Mouse (Mus musculus): ENCODE results near the gene Ppp1r1b. TPM values are rescaled to one million over a fixed set of nuclear protein-coding genes. Genes with fewer than 3 reads are reported as not detected.
A peak's percentile ranks its signal among the peaks of the same experiment; 100 is the strongest.

Gene Ppp1r1b
- polyA plus RNA-seq, 1 experiment from 2014 or later, result 1.3 TPM

DNA sequence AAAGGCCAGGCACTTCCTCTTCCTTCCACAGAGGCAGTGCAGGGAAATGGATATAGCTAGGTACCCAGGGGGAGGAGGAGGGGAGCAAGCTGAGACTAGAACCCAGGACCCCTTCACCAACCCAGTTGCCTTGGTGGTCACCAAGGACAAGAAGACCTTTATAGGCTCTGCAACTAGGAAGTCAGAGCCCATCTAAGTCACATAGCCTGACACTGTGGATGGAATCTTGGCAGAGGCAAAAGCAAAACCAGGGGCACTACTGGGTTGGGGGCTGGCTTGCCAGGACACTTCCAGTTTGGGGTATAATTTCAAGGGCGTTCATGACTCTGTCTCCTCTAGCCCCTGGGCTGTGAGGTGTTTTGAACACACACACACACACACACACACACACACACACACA lies 16.8 kb upstream of the Ppp1r1b start:
- no peak for DNase-seq (ENCODE audit: low spot score)
- WGBS, result 81% methylated on average over 1 of the region's 1 CpGs
- H3K36me3 ChIP-seq, result no peaks in the 10 kb centered on the region
- H3K4me1 ChIP-seq (replicated peaks), result peaks cover 48% of the 10 kb centered on the region
- no peak overlapping the region for H3K4me3 ChIP-seq
- no peak overlapping the region for H3K27ac ChIP-seq
- no peaks in the 10 kb centered on the region for H3K9me3 ChIP-seq
- peaks cover 100% of the 10 kb centered on the region for H3K27me3 ChIP-seq (ENCODE audit: insufficient read depth, poor library complexity, severe bottlenecking)

DNA sequence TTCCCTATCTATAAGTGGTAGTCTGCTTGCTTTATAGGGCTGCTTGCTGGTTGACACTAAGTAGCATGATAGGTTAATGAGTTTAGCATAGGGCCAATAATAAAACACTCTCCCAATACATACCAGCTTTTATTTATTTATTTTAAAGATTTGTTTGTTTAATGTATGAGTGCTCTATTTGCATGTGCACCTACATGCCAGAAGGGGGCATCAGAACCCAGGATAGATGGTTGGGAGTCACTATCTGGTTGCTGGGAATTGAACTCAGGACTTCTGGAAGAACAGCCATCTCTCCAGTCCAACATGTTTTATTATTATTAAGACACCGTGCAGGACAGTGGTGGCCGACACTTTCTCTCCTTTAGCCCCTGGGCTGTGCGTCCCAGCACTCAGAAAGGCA lies 16.0 kb upstream of the Ppp1r1b start:
- peaks cover 100% of the 10 kb centered on the region for H3K27me3 ChIP-seq (ENCODE audit: insufficient read depth, poor library complexity, severe bottlenecking)
- peaks cover 42% of the 10 kb centered on the region for H3K4me1 ChIP-seq (replicated peaks)
- no peaks in the 10 kb centered on the region for H3K36me3 ChIP-seq
- H3K9me3 ChIP-seq, result no peaks in the 10 kb centered on the region
- no peak overlapping the region for H3K27ac ChIP-seq
- DNase-seq (ENCODE audit: low spot score), result no peak
- H3K4me3 ChIP-seq, result no peak overlapping the region
- 79% methylated on average over 3 of the region's 3 CpGs for WGBS

DNA sequence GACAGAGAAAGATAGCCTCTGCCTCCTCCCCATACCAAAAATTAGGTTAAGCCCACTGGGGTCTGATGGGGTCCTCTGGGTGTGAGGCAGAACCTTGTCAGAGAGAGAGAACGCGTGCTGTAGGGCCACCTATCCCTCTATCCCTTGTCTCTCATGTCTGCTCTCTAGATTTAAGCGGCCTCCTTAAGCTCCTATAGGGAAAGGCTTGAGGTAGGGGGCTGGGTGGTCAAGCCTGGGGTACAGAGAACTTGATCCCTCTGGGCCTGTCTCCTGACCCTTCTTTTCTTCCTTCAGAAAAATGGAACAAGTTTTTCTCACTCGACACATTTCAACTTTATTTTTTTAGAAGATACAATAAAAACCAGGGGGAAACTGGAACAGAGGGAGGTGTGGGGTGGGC lies 15.4 kb upstream of the Ppp1r1b start:
- Histone ChIP-seq H3K27ac (no peak overlapping the region), H3K4me1 (replicated peaks) (peaks cover 35% of the 10 kb centered on the region), H3K4me3 (no peak overlapping the region), H3K9me3 (no peaks in the 10 kb centered on the region), H3K36me3 (no peaks in the 10 kb centered on the region), H3K27me3 (ENCODE audit: insufficient read depth, poor library complexity, severe bottlenecking) (peaks cover 100% of the 10 kb centered on the region)
- no peak for DNase-seq (ENCODE audit: low spot score)
- WGBS, result 71% methylated on average over 4 of the region's 4 CpGs

DNA sequence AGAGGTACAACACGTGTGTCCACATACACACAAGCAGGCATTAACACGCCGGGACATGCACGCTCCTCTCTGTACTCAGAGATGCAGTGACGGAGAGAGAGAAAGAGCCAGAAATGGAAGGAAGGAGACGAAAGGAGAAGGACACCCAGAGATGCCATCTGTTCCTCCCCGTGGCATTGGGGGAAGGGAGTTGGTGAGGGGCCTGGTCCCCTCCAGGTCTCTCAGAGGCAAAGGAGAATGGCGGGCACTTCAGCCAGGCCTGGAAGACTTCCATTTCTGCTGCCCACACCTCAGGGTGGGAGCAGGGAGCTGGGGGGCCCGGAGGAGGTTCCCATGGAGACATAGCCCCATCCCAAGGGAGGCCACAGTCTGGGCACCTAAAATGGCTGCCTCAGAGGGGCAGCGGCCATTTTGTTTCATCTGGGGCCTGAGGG lies 14.9 kb upstream of the Ppp1r1b start:
- no peaks in the 10 kb centered on the region for H3K36me3 ChIP-seq
- H3K4me1 ChIP-seq (replicated peaks), result peaks cover 33% of the 10 kb centered on the region
- 81% methylated on average over 10 of the region's 10 CpGs for WGBS
- no peak overlapping the region for H3K4me3 ChIP-seq
- peaks cover 100% of the 10 kb centered on the region for H3K27me3 ChIP-seq (ENCODE audit: insufficient read depth, poor library complexity, severe bottlenecking)
- H3K9me3 ChIP-seq, result no peaks in the 10 kb centered on the region
- no peak overlapping the region for H3K27ac ChIP-seq
- DNase-seq (ENCODE audit: low spot score), result no peak

DNA sequence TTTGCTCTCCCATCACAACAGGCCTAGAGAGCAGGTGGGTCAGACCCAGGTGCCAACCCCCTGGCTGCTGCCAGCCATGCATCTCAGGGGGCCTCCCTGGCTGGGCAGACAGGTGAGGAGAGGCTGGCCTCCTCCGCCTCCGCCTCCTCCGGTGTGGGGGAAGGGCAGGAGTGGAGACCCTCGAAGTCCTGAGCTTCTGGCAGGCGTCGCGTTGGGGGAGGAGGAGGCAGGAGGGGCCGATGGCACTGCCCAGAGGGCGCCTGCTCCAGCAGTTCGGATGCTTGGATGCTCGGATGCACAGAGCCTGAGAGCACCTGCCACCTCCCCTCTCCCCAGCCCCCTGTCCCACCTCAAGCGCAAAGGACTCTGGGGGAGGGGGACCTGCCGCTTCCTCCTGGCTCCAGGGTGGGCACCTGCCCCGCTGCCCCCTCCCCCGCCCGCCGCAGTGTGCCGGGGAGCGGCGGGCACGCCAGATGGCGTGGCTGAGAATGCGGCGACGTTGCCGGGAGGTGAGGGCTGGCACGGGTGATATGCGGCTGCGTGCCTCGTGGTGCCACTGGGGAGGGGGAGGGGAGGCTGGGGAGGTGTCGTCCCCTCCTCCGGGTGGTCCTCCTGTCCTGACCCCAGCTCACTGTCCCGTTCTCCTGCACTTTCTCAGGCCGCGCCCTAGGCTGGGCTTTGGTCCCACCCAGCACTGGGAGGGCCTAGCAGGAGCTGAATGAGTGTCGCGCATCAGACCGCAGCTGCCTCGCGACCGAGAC lies 14.0 kb upstream of the Ppp1r1b start:
- H3K4me1 ChIP-seq (replicated peaks), result peaks cover 33% of the 10 kb centered on the region
- peak overlapping the region; percentile 30 for H3K4me3 ChIP-seq
- peak overlapping the region; percentile 4; the same call in 1 of the 2 replicates for H3K27ac ChIP-seq
- H3K27me3 ChIP-seq (ENCODE audit: insufficient read depth, poor library complexity, severe bottlenecking), result peaks cover 100% of the 10 kb centered on the region
- no peaks in the 10 kb centered on the region for H3K9me3 ChIP-seq
- no peaks in the 10 kb centered on the region for H3K36me3 ChIP-seq
- peak; percentile 26 for DNase-seq (ENCODE audit: low spot score)
- WGBS, result 2% methylated on average over 41 of the region's 41 CpGs

DNA sequence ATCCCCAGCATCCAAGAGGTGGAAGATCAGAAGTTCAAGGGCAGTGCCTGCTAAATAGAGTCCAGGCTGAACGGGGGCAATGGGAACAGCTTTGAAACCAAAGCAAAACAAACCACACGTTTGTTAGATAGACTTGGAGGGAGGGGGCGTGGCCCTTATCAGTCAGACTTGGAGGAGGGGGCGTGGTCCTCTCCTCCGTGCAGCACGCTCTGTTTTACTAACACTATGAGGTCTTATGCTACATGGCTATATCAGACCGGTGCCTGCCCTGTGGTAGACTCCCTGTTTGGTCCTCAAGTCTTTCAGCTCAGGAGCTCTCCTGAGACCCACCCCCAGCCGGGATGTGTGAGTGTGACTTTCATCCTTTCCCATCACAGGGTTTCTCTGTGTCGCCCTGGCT lies 13.0 kb upstream of the Ppp1r1b start:
- Histone ChIP-seq H3K36me3 (no peaks in the 10 kb centered on the region), H3K4me1 (replicated peaks) (peaks cover 34% of the 10 kb centered on the region), H3K4me3 (no peak overlapping the region), H3K9me3 (no peaks in the 10 kb centered on the region), H3K27me3 (ENCODE audit: insufficient read depth, poor library complexity, severe bottlenecking) (peaks cover 100% of the 10 kb centered on the region), H3K27ac (no peak overlapping the region)
- DNase-seq (ENCODE audit: low spot score), result no peak
- WGBS, result 7% methylated on average over 9 of the region's 9 CpGs

DNA sequence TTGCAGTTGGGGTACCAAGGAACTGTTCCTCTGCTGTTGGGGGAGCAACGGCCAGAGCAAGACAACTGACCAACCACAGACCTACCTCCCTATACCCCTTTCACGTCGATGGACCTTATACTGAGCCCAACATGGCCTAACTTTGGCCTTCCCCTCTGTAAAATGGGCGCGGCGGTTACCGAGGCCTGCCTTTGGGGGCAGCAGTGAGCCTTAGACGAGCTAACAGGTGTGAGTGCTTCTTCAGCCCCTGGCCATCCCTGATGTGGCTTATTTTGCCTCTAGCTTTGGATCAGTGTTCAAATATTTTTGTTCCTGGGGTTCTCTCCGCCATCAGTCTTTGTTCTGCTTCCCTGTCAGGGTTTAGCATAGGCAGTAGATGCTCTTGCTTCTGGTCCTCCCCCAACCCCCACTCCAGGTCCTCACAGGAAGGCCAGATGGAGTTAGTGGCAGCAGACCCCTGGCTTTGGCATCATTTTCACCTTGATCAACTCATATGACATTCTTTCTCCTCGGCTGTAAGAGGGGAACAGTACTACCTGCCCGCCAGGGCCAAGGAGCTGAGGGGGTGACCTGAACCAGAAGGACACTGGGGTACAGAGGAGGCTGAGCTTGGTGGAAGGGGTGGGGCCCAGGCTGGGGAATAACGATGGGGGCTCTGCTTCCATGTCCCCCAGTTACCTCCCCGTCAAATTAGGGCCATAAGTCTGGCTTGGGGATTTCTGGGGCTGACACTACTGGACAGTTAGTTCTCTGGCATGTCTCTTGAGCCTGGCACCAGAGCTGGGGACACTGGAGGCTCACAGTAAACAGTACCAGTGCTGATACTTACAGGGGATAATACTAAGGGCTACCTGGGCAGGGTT lies 11.7 kb upstream of the Ppp1r1b start:
- peaks cover 34% of the 10 kb centered on the region for H3K4me1 ChIP-seq (replicated peaks)
- H3K4me3 ChIP-seq, result no peak overlapping the region
- WGBS, result 14% methylated on average over 13 of the region's 13 CpGs
- H3K36me3 ChIP-seq, result no peaks in the 10 kb centered on the region
- no peak for DNase-seq (ENCODE audit: low spot score)
- peaks cover 99% of the 10 kb centered on the region for H3K27me3 ChIP-seq (ENCODE audit: insufficient read depth, poor library complexity, severe bottlenecking)
- no peaks in the 10 kb centered on the region for H3K9me3 ChIP-seq
- no peak overlapping the region for H3K27ac ChIP-seq

DNA sequence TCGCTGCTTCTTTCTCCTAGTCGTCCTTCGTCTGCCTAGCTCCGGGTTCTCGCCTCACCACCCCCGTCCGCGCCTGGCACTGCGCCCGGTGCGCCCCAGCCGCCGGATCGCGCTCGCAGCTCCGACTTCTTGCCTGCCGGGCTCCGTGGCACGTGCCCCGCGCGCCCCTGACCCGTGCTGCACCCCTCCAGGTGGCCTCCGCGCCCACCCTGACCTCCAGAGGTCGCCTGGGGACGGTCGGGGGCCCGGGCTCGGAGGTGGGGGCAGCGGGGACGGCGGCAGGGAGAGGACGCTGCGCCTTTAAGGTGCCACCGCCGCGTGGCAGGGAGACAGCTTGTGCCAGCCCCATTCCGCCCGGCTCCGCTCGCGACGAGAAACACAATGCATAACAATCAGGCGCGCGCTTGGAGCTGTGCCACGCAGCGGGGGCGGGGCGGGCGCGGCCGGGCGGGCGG lies 9.7 kb upstream of the Ppp1r1b start:
- WGBS, result under 1% methylated on average over 57 of the region's 57 CpGs
- DNase-seq (ENCODE audit: low spot score), result peak; percentile 29
- peak overlapping the region; percentile 55 for H3K4me3 ChIP-seq
- no peaks in the 10 kb centered on the region for H3K9me3 ChIP-seq
- peaks cover 44% of the 10 kb centered on the region for H3K4me1 ChIP-seq (replicated peaks)
- H3K27me3 ChIP-seq (ENCODE audit: insufficient read depth, poor library complexity, severe bottlenecking), result peaks cover 99% of the 10 kb centered on the region
- H3K36me3 ChIP-seq, result no peaks in the 10 kb centered on the region
- H3K27ac ChIP-seq, result no peak overlapping the region

DNA sequence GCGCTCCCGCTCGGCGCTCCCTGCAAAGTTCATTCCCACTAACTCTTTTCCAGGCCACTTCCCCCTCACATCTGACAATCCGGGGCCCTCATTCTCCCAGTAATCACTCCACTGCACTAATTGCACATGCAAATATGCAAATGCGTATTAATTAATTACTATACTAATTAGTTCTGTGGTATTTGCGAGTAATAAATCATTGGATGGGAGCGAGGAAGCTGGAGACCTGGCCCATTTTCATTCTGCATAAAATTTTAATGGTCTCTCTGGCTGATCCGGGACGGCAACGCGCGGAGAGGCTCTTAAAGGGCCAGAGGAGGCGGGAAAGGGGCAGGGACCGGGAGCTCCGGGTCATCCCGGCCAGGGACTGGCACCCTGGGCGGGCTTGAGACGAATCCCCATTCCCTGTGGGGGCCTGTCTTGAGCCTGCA lies 9.1 kb upstream of the Ppp1r1b start:
- Histone ChIP-seq H3K4me1 (replicated peaks) (peaks cover 40% of the 10 kb centered on the region), H3K27ac (no peak overlapping the region), H3K9me3 (no peaks in the 10 kb centered on the region), H3K27me3 (ENCODE audit: insufficient read depth, poor library complexity, severe bottlenecking) (peaks cover 99% of the 10 kb centered on the region), H3K36me3 (no peaks in the 10 kb centered on the region), H3K4me3 (peak overlapping the region; percentile 55)
- under 1% methylated on average over 19 of the region's 19 CpGs for WGBS
- DNase-seq (ENCODE audit: low spot score), result no peak

DNA sequence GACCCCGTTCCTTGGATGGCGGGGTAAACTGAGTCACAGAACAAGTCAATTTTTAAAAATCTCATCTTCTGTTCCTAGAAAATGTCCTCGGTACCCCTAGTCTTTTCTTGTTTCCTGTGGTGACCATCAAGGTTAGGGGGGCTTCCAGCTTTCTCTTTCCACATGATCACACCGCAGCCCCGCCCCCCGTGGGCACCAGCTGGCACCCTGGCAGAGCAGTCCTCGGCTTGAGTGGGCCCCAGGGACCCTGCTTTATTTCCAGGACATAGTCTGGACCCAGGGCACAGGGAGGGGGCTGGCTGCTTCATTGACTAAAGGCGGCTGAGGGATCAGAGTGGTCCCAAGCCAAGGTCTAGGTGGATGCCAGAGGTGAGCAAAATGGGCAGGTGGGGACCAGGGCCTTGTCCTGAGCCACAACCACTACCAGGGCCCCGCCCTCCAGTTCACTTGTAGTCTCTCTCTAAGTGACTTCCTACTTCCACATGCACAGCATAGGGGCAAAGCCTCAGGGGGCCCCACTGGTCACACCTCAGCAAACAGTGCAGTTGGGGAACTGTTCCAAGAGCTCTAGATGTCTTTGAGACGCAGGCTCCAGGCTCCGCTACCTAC lies 8.4 kb upstream of the Ppp1r1b start:
- DNase-seq (ENCODE audit: low spot score), result peak; percentile 9
- WGBS, result 8% methylated on average over 11 of the region's 11 CpGs
- H3K27ac ChIP-seq, result no peak overlapping the region

DNA sequence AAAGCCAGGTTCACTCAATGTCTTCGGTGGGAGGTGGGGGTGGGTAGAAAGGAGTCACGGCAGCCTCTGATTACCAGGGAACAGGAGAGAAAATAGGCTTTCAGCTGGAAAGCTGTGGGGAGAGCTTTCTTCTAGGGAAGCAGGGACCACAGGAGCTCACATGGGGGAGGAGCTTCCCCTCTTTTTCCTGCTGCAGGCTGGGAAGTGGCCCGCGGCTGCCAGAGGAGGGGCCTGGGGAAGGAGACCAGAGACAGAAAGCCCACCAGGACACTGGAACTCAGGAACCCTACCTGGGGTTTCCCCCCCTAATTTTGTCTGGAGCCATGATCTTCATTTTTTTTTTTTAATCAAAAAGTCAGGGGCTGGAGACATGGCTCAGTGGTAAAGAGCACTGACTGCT lies 7.6 kb upstream of the Ppp1r1b start:
- no peak overlapping the region for H3K27ac ChIP-seq
- no peak overlapping the region for H3K4me3 ChIP-seq
- H3K4me1 ChIP-seq (replicated peaks), result peaks cover 33% of the 10 kb centered on the region
- 7% methylated on average over 4 of the region's 4 CpGs for WGBS
- peaks cover 99% of the 10 kb centered on the region for H3K27me3 ChIP-seq (ENCODE audit: insufficient read depth, poor library complexity, severe bottlenecking)
- H3K36me3 ChIP-seq, result no peaks in the 10 kb centered on the region
- H3K9me3 ChIP-seq, result no peaks in the 10 kb centered on the region
- DNase-seq (ENCODE audit: low spot score), result no peak

More for the DNA sequence above, 8.4 kb upstream of the Ppp1r1b start:
- Histone ChIP-seq H3K4me1 (replicated peaks) (peaks cover 33% of the 10 kb centered on the region), H3K4me3 (peak overlapping the region; percentile 55), H3K36me3 (no peaks in the 10 kb centered on the region), H3K9me3 (no peaks in the 10 kb centered on the region), H3K27me3 (ENCODE audit: insufficient read depth, poor library complexity, severe bottlenecking) (peaks cover 99% of the 10 kb centered on the region)

DNA sequence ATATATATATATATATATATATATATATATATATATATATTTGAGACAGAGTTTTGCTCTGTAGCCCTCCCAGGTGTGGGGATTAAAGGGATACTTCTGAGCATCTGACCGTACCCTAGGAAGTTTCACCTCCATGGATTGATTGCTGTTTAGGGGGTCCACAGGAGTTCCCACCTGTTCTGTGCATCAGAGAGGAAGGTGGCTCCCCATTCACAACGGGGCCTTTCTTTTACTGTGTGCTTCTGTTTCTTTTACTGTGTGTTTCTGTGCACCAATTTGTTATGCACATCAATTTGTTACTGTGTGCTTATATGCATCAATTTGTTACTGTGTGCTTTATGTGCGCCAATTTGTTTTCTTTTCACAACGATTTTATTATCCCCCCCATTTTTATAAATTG lies 7.0 kb upstream of the Ppp1r1b start:
- no peak overlapping the region for H3K4me3 ChIP-seq
- peaks cover 99% of the 10 kb centered on the region for H3K27me3 ChIP-seq (ENCODE audit: insufficient read depth, poor library complexity, severe bottlenecking)
- H3K4me1 ChIP-seq (replicated peaks), result peaks cover 37% of the 10 kb centered on the region
- H3K9me3 ChIP-seq, result no peaks in the 10 kb centered on the region
- no peak overlapping the region for H3K27ac ChIP-seq
- WGBS, result 61% methylated on average over 4 of the region's 4 CpGs
- no peak for DNase-seq (ENCODE audit: low spot score)
- H3K36me3 ChIP-seq, result no peaks in the 10 kb centered on the region

All from hindbrain, embryonic 10.5 days (tissue).